Mouse (Mus musculus) large intestine, adult 2 months (tissue): ENCODE data around the gene Btla. TPM values are rescaled to one million over a fixed set of nuclear protein-coding genes. Genes with fewer than 3 reads are reported as not detected.

Source experiments
- DNase-seq: peaks from one replicate; pipeline ENCODE4 v3.0.0-alpha.2; 2012; ENCODE audit warnings: low read depth, low spot score
- WGBS: fragments of 180-500 bp; shearing (Covaris S2); methylation state at CpG from one replicate; pipeline ENCODE4 v1.1.7; 2018; 5-methylcytosine and 5-hydroxymethylcytosine counted together
- polyA plus RNA-seq: library from polyadenylated mRNA; depleted of rRNA; stranded (reverse); fragments of >200 nt; gene quantifications from 2 replicates; pipeline ENCODE4 v1.2.3, GENCODE M21; 2012; rRNA removed

Gene Btla
- polyA plus RNA-seq, 1 experiment: 2.5 TPM

GRCm38 (mm10) chr16:45255183-45255861 is 31.2 kb downstream of the Btla start:
- DNase-seq: no peak
- WGBS: 44% methylated on average over 7 of the region's 7 CpGs

- WGBS: 72% methylated on average over 2 of the region's 2 CpGs
- no peak for DNase-seq
These were observed 32.8 kb downstream of the Btla start for GRCm38 (mm10) chr16:45256895-45257294.

DNA sequence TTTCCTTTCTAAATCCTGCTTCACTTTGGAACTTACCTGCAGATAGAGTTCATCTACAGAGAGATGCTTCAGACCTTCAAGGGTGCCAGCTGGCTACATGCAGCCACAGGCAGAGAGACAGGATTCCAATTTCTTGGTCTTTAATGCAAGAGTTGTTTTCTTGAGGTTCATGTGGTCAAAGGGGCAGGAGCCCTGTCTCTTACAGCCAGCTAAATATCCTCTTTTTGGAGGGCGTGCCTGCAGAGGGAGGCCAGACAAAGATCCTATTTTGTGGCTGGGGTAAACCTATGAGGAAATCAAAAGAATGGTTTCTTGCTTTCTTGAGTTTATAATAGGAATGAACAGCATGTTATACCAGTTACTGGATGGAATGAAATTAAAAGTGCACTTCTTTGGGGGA is 33.5 kb downstream of the Btla start:
- 70% methylated on average over 1 of the region's 1 CpGs for WGBS
- no peak for DNase-seq

DNA sequence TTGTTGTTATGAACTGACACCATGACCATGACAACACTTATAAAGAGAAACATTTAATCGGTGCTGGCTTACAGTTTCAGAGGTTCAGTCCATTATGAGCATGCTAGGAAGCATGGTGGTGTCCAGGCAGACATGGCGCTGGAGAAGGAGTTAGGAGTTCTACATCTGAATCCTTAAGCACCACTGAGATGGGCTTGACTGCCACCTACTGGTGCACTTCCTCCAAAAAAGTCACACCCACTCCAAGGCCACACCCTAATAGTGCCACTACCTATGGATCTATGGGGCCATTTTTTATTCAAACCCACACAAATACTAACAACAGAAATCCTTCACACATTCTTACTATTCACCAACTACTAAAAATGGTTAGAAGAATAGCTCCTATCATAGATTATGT is 35.5 kb downstream of the Btla start:
- no peak for DNase-seq
- 91% methylated on average over 2 of the region's 2 CpGs for WGBS

DNA sequence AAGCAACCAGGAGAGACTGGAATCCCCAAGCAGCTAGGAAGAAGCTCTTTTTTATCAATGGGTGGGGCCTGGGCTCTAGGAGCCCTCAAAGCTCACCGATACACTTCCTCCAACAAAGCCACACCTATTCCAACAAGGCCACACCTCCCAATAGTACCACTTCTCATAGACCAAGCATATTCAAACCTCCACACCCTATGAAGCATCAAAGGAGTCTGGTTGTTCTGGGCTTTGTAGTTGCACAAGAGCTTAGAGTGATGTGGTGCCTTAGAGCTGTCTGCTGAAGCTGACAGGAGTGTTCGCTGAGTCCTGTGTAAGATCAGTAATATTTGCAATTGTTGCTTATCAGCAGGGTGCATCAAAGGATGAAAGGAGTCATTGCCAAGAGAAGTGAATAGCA is 37.2 kb downstream of the Btla start:
- 66% methylated on average over 2 of the region's 2 CpGs for WGBS
- no peak for DNase-seq

DNA sequence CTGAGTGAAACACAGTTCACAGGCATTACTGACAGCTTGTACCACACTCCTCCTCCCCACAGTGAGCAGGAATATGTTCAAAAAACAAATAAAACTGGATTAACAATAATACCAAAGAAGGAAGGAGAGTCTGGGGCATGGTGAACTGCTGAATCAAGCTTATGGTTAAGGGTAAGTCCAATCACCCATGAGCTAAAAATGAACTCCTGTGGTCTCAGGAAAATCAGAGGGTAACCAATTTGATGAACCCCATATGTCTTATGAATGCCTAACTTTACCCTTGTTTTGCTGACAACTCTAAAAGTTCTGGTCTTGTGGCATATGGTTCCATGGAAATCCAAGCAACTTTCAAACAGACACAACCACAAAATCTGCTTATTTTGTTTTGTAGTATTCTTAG is 37.9 kb downstream of the Btla start:
- no peak for DNase-seq

DNA sequence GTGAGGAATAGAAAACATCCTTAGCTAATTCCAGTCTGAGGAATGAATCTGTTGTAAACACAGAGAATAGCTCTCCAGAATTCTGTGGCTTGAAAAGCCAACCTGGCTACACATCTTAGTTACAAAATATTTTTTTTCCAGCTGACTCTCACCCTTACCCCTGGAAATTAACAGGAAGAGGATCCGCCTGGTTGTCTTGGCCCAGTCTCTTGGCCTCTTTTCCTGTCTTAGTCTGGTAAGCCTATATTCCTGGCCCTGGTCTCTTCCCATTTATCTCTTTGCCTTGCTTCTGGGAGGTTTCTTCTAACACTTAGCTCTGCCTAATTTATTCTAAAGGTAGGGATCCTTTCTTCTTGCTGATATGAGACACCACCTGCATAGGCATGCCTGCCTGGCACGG is 45.8 kb downstream of the Btla start:
- DNase-seq: no peak
- WGBS: 69% methylated on average over 2 of the region's 2 CpGs

- 72% methylated on average over 1 of the region's 1 CpGs for WGBS
- DNase-seq: no peak
These were observed 59.0 kb downstream of the Btla start for GRCm38 (mm10) chr16:45283093-45283492.

DNA sequence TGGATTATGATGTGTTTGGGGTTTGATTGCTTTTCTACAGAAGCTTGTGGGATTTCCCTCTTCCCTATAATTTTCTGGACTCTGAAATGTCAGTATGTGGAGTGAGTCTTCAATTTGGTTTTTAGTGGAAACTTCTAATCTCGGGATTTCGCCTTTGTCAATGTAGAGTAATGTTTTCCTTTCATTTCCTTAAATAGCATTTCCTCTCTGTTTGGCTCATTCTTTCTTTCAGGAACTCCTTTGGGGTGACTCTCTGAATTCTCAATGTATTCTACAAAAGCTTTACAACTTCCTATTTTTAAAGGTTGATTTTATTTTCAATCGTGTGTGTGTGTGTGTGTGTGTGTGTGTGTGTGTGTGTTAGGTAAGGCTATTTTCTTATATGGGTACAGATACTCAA is 73.7 kb downstream of the Btla start:
- 56% methylated on average over 3 of the region's 3 CpGs for WGBS
- no peak for DNase-seq

Other genes starting within 250 kb of the Btla start
- 7.5 and 7.8 TPM in 2 replicates for gene Ccdc80, start 130.9 kb upstream of the Btla start, polyA plus RNA-seq
- 7.5 and 23.4 TPM in 2 replicates for gene Slc35a5, start 65.6 kb upstream of the Btla start, polyA plus RNA-seq
- gene Atg3, start 65.5 kb upstream of the Btla start, polyA plus RNA-seq: 11.2 and 15.4 TPM in 2 replicates
- gene Cd200, start 184.7 kb downstream of the Btla start, polyA plus RNA-seq: 30.2 and 54.1 TPM in 2 replicates